Mouse (Mus musculus) frontal cortex, postnatal 36 days (tissue): Measurements from ENCODE around the gene Fip1l1.

Experiments
- DNase-seq, 2 experiments: peaks; one replicate each; pipeline ENCODE4 v3.0.0; 2022; ENCODE audit warnings: low spot score in 2 of 2

The Fip1l1 gene

DNA sequence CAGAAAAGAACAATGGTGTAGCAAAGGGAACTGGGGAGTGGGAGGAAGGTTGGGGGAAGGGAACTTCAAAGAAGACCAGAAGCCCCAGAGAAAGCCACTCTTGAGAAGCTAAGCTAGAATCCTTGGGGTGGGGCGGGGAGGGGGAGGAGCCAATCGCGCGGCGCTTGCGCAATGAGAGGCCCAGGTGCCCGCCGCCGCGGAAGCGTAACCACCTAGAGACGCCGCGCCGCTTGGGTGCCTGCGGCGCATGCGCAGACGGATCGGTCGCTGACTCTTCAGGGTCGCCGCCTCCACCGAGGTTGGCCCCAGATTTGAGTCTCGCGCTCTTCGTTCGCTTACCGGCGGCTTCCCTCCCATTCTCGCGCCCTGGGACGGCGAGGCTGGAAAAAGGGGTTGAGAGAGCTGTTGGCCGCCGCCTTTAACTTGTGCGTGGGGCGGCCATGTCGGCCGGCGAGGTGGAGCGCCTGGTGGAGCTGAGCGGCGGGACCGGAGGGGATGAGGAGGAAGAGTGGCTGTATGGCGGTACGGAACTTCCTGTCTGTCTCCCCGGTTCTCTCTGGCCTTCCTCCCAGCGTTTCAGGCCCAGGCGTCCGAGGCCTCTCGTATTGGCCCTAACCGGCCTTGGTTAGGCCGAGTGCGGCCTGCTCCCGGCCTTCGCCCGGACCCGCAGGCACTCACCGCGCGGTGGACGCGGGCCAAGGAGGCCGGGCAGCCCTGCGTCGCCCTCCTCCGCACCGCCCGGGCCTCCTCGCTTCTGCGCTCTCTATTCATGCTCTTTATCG lies at the start of gene Fip1l1:
TSS of gene Fip1l1 (plus strand) at position 210 of the 782 bp plus-strand sequence.
- peak; percentile 89 to 91 for DNase-seq

DNA sequence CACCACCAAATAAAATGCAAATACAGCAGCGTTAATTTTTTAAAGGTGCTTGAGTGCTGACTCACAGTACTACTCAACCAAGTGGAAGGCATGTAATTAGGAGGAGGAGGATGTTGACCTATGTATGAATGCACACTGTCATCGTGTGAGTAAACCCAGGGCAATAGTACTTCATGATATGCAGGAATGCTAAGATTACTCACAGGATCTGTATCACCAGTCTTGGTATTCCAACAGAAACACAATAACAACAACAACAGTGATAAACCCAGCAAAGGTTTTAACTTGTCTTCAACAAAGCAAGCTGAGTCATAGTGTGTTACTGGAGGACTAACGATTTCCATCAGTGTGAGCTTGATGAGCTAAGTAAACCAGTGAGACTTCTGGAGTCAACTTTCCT lies 42.5 kb upstream of the Fip1l1 start:
- DNase-seq, result no peak

DNA sequence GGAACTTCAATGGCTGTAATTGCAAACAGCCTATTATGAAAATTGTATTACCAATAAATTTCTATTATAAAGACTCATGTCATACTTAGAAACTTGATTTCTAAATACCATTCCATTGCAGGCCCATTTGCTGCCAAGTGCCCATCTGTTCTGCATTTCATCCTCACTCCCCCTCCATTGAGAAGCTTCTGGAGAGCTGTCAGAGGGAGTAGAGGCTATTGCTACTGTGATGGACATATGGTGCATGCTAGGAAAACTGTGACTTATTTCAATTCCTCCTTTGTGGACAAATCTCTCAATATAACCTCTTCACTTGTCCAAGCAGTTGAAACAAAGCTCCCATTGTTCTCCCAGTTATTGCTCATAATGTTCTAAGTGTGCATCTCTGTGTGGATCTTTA lies 23.6 kb upstream of the Fip1l1 start:
- DNase-seq, result peak in 1 of 2 experiments; percentile 29

DNA sequence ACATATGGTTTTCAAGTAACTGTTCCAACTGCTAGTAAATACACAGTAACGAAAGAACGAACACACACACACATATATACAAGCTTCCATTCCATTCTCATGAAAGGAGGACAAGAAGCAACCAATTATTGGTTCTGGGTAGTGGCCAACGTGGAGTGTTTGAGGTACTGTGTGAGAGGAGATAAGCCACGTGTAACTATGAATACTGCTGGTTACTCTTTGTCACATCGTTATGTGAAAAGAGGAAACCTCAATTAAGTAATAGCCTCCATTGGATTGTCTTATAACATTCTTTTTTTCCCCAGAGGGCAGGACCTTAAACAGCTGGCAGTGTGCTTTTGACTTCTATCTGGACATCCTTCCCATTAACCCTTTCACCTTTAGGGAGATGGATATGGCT lies 8.2 kb upstream of the Fip1l1 start:
- no peak for DNase-seq

DNA sequence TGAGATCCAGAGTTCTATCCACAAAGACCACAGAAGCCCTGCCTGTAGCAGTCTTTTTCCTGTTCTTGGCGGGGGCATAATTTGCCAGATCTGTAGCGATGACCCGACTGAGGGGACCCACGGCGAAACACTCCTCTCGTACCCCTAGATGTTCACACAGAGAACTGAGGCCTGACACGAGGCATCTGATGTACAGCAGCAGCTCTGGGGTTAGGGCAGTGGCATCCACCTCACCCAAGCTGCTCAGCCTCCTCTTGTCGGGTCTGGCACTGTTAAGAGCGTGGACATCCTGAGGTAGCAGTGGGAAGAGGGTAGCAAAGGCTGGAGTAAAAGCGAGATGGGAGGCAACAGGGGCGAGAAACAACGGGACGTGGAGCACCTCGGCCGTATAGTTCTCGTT lies 4.5 kb upstream of the Fip1l1 start:
- no peak for DNase-seq

DNA sequence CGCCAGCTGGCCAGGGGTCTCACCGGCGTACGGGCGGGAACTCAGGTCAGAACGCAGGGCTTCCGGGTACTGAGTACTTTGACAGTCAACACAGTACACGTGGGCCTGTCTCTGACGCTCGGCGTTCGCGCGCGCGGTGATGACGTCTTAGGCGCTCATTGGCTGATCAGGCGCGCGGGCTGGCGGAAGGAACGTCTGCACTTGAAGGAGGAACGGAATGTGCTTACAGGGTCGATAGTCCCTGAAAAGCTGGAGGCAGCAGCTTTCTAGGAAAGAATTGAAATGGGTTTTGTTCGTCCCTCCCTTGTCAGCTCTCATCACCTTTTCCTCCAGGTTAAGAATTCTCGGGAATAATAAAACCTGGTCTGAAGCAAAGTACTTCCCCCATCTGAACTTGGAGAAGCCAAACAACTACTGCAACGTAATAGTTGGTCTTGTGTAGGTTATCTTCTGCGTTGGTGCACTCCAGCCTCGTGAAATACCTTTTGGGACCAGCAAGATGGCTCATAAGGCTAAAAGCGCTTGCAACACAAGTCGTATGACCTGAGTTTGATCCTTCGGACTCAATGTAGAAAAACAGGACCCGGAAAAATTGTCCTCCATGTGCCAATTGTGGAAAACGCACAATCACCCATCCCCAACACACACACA lies 3.5 kb upstream of the Fip1l1 start, which contains the start of gene Scfd2:
TSS of gene Scfd2 (minus strand) at position 130 of the 651 bp plus-strand sequence.
- peak; percentile 96 to 99 for DNase-seq

DNA sequence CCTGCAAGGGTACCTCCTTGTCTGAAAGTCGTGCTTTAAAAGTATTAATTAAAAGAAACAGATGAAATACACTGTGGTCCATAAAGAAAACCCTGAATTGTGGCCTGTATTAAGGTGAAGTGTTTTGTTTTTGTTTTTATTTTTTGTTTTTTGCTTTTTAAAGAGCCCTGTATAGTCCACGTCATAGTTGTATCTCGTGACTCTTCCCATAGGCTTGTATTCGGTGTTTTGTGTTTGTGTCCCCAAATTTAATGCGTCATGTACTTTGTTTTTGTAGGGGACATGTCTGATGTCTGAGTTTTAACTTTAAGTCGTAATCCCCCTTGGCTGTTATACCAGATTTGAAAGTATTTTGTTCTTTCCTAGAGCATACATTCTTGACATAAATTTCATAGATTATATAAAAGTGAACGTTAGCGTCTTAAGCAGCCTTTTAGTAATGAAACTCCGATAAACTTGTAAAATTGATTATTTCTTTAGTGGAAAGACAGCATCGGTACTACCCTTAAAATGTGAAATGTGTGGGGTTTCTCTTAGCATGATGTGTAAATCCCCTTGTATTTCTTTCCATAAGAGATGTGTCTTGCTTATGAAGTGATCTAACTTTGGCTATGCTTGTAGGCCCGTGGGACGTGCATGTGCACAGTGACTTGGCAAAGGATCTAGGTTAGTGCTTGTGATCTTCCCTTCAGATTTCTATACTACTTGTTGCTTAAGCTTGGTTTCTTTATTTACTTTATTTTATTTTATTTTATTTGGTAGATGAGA lies 1.1 kb downstream of the Fip1l1 start:
- DNase-seq, result no peak

DNA sequence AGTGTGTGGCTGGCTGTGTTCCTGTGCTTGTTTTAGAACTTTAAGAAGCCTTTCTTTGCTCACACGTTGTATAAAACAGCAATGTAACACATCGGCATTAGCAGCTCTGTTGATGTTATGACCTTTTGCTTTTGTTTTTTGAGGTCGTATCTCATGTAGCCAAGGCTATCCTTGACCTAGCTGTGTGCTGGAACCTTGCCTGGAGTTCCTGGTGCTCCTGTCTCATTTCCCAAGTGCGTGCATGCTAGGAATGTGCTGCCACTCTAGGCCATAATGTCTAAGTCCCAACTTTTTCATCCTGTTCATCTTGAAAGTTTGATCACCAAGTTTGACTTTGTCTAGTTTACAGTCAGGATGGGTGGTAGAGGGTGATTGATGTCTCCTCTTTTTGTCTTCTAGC lies 10.4 kb downstream of the Fip1l1 start:
- no peak for DNase-seq

DNA sequence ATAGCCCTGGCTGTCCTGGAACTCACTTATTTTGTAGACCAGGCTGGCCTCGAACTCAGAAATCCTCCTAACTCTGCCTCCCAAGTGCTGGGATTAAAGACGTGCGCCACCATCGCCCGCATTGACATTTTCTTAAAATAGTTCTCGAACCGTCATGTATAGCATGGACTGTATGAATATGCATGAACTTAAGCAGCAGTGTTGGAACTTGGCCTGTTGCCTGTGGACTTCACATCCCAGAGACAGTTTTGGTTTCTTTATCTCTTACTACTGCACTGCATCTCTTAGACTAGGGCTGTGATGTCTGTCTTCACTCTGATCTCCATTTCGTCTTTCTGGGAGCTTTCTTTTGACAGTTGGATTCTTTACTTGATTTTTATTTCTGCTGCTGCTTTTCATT lies 14.3 kb downstream of the Fip1l1 start:
- peak in 1 of 2 experiments; percentile 57 for DNase-seq

DNA sequence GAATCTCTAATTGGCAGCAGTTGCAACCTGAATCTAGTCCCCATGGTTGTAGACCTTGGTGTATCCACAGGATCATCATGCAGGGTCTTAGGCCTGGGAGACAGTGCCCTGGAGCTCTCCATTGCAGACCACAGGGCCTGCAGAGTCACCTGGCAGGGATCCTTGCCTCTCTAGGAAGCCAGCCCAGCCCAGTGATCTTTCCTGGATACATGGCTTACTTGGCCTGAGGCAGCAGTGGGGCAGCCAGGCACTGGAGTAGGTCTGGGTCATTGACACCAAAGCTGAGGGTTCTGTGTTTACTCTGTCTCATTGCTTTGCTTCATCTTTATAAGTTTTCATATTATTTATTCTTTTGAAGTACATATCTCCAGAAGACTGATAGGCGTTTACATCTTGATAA lies 25.9 kb downstream of the Fip1l1 start:
- DNase-seq, result no peak

DNA sequence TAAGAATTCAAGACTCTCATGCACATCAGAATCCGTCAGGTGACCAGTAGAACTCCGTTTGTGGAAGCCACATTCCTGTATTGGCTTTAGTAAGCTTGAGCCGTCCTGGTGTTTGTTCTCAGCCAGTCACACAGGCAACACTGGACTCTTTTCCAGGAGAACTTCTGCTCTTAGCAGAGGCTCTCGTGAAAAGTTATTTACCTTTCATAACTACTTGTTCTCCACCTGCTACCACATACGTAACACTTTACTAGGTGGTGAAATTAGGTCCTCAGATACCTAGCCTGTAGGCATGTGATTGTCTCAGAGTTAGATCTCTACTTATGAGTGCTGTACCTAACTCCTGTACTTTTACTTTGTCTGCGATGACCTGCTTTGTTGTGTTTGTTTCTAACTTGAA lies 36.5 kb downstream of the Fip1l1 start:
- no peak for DNase-seq

DNA sequence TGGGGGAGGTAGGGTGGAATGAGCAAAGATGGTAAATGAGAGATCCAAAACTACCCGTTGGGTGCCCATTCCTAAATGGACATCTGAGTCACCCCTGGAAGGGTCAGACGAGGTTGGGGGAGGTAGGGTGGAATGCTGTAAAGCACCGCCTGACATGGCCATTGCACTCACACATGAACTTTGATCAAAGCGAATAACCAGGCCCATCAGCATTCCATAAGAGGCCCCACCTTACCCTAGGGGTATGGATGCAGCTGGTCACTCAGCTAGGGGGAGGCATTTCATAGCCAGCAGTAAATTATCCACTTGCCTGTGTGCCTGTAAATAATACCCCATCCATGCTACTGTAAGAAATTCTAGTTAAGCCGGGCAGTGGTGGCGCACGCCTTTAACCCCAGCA lies 53.9 kb downstream of the Fip1l1 start:
- DNase-seq, result no peak

DNA sequence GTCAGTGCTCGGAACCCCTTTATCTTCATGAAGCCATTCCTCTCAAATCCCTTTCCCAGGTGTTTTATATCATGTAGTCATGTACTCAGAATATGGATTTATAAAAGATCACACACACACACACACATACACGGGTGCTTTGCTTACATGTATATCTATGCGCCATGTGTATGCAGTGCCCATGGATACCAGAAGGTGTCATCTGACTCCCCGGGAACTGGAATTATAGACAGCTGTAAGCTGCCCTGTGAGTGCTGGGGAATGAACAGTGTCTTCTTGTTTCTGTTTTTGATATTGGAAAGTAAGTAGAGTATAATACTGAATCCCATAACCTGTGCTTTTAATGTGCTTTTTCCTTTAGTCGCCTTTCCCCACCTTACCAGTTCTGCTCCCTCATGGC lies 56.2 kb downstream of the Fip1l1 start:
- DNase-seq, result no peak

DNA sequence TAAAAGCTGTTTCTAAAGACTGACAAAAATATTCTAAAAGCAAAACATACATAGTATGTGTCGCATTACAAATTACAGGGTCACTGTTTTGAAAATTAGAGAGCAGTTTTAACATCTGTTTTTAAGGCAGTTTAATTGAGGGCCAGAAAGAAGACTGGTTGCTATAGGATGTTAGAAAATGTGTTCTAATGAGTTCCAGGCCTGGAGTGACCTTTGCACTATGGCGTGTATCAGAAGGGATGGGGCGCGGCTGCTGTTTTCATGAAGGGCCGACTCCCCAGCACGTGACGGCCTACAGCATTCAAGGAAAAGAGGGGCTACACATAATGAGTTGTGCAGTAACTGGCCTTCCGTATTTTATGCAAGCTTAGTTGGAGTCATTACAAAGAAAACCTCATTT lies 57.9 kb downstream of the Fip1l1 start:
- DNase-seq, result no peak

DNA sequence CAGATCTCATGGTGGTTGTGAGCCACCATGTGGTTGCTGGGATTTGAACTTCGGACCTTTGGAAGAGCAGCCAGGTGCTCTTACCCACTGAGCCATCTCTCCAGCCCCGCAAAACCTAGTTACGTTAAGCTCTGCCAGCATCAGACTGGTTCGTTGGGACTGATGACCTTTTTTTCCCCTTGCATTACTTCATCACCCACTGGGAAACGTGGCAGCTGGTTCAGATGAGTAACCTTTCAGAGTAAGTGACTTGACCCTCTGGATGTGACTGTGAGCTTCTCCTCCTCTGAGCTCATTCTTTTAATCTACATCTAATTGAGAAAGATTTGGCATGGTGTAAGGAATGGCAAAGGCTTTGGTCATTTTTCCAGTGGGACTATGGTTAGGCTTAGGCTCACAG lies 64.8 kb downstream of the Fip1l1 start:
- DNase-seq, result no peak

DNA sequence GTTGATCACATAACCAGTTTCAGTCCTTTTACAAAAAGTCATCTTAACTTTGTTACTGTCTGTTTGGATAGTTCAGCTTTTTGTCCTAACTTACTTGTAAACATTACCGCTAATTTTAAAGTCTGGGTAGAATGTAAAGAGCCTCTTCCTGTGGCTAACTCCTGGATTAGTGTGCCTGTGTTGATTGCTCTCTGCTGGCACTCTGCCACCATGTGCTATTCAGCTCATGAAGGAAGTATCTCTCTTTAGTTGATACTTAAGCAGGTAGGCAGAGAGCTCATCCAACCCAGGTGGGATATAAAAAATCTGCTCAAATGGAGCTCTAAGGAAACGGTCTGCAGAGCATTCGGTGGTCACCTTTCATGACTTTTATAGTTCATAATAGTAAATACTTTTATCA lies 65.9 kb downstream of the Fip1l1 start:
- no peak for DNase-seq

DNA sequence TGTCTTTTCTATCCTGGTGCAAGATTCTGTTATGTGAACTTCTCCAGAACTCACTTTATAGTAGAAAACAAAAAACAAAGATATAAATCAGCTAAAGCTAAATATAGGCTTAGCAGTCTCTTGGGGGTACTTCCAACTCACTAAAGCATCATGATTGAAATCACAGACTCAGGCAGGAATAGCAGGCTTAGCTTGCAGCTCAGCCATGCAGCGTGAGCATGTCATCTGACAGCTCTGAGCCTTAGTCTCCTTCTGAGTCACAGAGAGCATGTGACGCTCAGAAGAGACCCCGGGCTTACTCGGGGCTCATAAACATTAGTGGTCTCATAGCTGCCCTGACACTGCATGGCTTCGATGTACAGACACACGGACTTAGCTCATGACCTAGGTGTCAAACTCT lies 66.7 kb downstream of the Fip1l1 start:
- no peak for DNase-seq

DNA sequence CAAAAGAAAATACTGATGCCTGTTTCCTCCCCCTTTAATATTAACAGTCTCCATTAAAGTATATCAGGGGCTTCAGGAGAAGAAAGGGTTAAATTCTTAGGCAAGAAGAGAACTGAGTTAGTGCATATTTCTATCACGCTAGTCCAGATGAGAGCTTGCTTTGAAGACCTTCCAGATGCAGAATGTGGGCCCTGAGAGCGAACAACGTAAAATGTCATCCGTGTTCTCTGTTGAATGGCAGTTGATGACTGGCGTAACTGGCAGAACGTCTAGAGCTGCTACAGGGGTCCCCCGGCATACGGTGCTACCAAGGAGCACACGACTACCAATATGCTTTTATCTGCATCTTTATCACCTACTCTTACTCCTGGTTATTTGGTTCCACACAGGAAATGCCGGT lies 67.1 kb downstream of the Fip1l1 start:
- DNase-seq, result no peak

DNA sequence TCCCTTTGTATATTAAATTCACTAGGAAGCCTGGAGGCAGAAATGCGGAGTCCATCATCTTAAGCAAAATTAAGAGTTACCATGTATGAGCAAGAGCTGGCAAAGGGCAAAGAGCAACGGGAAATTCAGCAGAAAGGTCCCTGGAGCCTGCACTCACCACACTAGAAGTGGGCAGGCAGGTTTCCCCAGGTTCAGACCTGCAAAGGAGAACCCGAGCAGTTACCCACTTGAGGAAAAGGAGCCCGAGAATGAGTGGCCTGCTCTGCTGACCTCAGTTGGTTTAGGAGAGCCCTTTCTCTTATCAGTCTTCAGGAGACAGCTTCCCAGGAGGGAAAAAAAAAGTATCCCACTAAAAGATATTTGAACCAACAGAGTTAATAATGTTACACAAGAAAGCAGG lies 68.1 kb downstream of the Fip1l1 start:
- no peak for DNase-seq

DNA sequence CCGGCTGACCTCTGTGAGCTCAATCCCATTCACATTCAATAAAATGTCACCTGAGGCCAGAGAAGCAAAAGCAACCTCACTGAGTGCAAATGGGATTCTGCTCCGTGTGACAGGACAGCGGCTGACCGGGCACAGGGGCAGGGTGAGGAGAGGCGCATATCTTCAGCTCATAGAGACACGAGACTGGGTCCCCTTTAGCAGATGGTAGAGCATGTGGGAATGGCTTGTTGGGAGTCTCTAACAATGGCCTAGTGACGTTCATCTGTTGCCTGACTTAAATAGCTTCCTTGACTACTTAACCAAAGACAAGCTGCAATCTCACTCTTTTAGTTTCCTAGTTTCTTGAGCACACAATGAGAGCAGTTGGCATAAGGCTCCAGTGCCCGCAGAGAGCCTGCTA lies 71.0 kb downstream of the Fip1l1 start:
- no peak for DNase-seq

DNA sequence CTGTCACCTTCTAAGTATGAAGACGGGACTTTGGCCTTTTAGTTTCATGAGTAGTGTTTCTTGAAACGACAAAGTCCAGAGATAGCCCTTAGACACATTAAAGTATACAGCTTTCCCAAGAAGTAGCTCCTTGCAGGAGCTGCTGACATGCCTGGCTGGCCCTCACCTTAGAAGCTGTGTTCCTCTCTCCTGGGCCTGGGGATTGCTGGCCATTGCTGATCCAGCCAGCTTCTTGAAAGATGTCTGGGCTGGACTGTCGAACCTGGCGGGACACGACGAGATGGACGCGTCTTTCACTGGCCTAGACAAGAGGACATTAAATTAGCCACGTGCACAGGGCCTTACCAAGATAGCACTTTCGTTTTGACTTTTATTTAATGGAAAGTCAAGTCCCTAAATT lies 75.3 kb downstream of the Fip1l1 start:
- DNase-seq, result no peak

DNA sequence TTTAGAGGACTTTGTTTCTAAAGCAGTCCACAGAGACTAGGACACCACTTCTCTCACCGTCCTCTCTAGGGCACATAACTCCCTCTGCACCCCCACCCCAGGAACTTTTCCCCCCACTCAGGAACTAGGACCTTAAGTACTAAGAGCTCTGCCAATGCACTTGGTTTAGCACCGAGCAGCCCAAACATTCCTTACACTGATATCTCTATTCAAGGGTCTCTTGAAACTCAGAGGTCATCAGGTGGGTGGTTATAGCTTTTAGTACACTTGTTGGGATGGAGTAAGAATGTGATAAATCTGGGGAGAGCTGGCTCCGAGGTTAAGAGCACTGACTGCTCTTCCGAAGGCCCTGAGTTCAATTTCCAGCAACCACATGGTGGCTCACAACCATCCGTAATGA lies 77.5 kb downstream of the Fip1l1 start:
- DNase-seq, result no peak
